Mouse (Mus musculus): ENCODE measurements around the gene Gm20379.
A peak's percentile ranks its signal among the peaks of the same experiment; 100 is the strongest.

Gm20379 gene

GRCm38 (mm10) chr13:92353956-92354355 is 48.2 kb downstream of the Gm20379 start:
- peak; percentile 46 for DNase-seq (ENCODE audit: low read depth, low spot score)
- H3K27me3 ChIP-seq (ENCODE audit: control insufficient read depth, insufficient read depth, low read length, poor library complexity, severe bottlenecking): no peaks in the 10 kb centered on the region
- 0 out of 2 replicates have a peak, but pooled peaks cover 2% of the 10 kb centered on the region for H3K36me3 ChIP-seq (ENCODE audit: control insufficient read depth, insufficient read depth, low read length, poor library complexity, severe bottlenecking)

- H3K36me3 ChIP-seq (ENCODE audit: control insufficient read depth, insufficient read depth, low read length, poor library complexity, severe bottlenecking): no peaks in the 10 kb centered on the region
- peak; percentile 99 for DNase-seq (ENCODE audit: low read depth, low spot score)
- H3K27me3 ChIP-seq (ENCODE audit: control insufficient read depth, insufficient read depth, low read length, poor library complexity, severe bottlenecking): no peaks in the 10 kb centered on the region
These were observed 48.9 kb downstream of the Gm20379 start, which contains the start of the genes Dhfr and Msh3 for GRCm38 (mm10) chr13:92354456-92355271. Gene Dhfr, plus strand, starts transcription at chr13:92354726. Gene Msh3, minus strand, starts transcription at chr13:92355003.

- Histone ChIP-seq H3K36me3 (ENCODE audit: control insufficient read depth, insufficient read depth, low read length, poor library complexity, severe bottlenecking) (no peaks in the 10 kb centered on the region), H3K27me3 (ENCODE audit: control insufficient read depth, insufficient read depth, low read length, poor library complexity, severe bottlenecking) (no peaks in the 10 kb centered on the region)
- no peak for DNase-seq (ENCODE audit: low read depth, low spot score)
These were observed 49.5 kb downstream of the Gm20379 start for GRCm38 (mm10) chr13:92355272-92355643.

DNA sequence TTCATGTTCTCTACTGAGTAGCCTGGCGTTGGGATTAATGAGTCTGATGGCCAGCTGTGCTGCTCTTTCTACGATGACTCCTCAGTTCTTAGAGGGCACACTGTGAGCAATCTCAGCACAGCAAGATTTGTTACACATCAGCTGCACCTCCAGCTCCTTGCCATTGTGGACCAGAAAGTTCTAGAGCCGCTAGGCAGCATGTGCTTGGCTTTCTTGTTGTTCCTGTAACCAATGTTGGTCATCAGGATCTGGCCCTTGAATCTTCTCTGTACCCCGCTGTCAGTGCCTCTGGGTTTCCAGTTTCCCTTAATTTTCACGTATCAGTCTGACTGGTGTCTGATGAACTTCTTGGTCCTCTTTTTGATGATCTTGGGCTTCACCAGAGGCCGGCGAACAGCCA is 50.6 kb downstream of the Gm20379 start:
- Histone ChIP-seq H3K27me3 (ENCODE audit: control insufficient read depth, insufficient read depth, low read length, poor library complexity, severe bottlenecking) (no peaks in the 10 kb centered on the region), H3K36me3 (ENCODE audit: control insufficient read depth, insufficient read depth, low read length, poor library complexity, severe bottlenecking) (no peaks in the 10 kb centered on the region)
- no peak for DNase-seq (ENCODE audit: low read depth, low spot score)
